Mouse (Mus musculus) erythroblast, embryonic 14.5 days (primary cell): ENCODE measurements around the gene Cyp24a1.

Experiments
- GATA1 ChIP-seq: IDR thresholded peaks from 2 replicates; pipeline ENCODE4 v1.6.1; 2012; ENCODE audit warnings: low read length, inconsistent platforms, mixed read lengths
- TAL1 ChIP-seq: IDR thresholded peaks from 3 replicates; pipeline ENCODE4 v1.6.1; 2012; ENCODE audit warnings: low read length, inconsistent platforms, mixed read lengths

- TF ChIP-seq GATA1 = no peak
- TF ChIP-seq TAL1 = no peak
Measured at GRCm38 (mm10) chr2:170461652-170462051, 35.3 kb downstream of the Cyp24a1 start.
